Mouse (Mus musculus) heart, adult 9 months (tissue): ENCODE measurements around the gene Cox17.

Source experiments
- DNase-seq, 2 experiments: peaks; one replicate each; pipeline ENCODE4 v3.0.0; 2022; ENCODE audit warnings: low spot score in 2 of 2

The Cox17 gene

DNA sequence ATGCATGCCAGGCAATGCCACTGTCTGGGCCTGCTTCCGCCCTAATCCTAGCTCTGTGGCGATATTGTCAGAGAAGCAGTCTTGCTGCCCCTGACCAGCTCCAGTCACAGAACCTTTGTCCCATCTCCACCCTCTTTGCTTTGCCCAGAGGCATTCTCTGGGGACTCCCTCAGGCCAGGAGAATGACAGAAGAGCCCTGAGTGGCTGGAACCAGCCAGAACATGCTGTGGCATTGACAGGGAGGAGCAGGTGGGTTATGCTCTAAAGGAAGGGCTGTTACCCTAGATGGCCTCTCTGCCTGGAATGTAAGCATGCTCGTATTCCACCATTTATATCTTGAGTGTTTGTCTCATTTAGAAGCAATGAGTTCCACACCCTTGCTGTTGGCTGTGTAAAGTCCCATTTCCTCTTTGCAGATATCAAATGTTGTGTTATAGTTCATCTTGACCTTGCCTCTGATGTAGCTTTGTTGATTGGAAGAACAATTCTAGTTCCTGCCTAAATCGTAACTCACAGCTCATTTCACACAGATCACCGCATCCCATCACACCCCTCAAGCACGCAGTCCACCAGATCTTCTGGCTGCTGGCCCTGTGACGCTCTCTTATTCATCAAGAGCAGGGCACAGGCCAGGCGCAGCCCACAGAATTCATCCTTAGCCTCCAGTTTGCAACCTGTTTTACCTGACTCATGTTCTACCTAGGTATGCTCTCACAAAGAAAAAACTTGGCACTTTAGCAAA, 24.0 kb downstream of the Cox17 start:
- DNase-seq: peak; percentile 52 to 55

DNA sequence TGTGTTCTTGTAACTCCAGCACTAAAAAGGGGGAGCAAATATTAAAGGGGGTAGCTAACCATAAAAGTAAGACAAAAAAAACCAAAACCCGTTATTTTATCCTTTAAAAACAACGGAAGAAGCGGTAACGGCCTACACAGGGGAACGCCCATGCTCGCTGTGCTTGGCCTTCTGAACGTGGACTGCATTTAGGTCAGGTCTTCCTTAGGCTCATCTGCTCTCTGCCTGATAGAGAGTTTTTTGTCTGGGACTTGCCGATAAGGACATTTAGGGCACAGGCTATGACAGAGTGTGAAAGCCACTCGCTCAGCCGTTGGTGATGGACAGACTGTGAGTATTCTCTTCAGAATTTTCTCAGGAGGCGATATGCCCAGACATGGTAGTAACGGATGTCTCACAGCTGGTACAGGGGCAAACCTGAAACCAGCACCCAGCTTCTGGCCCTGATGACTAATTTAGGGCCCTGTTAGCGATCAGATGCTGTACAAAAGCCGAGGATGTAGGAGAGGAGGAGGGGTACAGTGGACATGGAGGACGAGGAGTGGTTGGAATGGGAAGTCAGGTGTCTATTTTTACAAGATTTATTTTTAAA, 25.0 kb downstream of the Cox17 start:
- no peak for DNase-seq

DNA sequence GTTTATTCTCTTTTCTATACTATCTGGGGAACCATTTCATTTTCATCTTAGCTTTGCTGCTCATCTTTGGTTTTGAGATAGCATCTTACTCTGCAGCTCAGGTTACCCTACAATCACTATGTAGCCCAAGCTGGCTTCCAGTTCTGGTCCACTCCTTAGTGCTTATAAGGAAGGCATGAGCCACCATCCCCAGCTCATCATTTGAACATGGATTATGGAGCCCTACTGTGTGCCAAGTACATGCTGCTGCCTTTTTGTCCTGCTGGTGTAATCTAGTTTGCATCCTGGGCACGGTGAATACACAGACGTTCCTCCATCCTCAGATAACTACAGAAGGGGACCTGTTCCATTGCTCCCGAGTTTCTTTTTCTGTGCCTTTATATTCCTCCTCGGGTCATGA, 26.1 kb downstream of the Cox17 start:
- no peak for DNase-seq

DNA sequence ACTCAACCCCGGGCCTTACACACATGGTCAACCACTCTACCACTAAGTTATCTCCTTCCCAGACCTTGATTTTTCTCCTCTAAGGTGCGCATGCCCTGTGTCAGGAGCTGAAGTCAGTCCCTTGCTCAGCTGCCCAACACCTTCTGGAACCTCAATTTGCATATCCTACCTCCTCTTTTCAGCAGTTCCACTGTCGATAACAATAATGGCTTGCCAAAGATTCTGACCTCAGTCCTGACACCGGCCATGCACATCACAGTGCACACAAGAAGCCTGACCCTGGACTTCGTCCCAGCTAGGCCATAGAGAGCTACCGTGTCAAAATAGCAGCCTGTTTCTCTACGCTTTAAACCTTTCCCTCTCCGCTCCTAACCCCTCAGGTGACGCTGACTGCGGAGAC, 26.6 kb downstream of the Cox17 start:
- peak; percentile 46 to 58 for DNase-seq

DNA sequence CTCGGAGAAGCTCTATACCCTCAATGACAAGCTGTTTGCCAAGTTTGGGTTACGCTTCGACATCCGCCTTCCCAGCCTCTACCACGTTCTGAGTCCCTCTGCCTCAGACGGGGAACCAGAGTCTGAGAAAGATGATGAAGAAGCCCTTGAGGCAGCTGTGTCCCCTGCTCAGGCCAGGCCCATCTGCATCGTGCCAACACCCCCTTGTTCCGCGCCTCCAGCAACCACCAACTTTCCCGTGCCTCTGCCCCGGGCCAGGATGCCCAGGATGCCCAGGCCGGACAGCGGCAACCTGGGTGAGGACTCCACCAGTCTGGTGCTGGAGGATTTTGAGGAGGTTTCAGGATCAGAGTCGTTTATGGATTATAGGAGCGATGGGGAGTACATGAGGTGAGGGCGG, 27.1 kb downstream of the Cox17 start:
- no peak for DNase-seq

DNA sequence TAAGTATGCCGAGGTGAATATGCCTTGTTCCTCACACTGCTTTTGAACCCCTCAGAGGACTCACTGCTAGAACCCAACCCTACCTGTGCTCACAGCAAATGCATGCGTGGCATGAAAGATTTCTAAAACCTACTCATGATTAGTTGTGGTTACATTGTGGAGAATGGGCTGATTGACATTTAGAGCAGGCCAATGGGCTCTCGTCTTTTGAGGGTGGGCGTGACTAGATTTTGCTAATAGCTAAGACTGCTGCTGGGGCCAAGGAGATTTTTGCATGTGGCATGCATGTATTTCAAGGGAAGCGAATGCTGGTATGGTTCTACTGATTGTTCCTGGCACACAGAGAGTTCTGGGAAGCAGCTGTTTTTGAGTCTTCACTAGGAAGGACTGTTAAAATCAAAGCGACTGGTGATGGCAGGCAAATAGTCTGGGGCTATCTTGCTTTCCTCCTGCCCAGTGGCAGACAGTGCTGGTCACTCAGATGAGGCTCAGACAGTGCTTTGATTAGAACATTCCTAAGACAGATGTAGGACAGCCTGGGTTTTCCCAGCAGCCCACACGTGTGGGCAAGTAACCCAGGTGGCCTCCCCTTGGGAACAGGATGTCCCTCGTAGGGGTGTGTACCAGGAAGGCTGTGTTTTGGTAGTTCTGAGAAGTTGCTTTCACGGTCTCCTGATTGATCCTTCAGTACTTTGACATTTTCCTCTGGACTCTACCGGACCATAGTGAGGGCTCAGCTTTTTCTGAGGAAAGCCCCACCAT, 27.8 kb downstream of the Cox17 start:
- no peak for DNase-seq

DNA sequence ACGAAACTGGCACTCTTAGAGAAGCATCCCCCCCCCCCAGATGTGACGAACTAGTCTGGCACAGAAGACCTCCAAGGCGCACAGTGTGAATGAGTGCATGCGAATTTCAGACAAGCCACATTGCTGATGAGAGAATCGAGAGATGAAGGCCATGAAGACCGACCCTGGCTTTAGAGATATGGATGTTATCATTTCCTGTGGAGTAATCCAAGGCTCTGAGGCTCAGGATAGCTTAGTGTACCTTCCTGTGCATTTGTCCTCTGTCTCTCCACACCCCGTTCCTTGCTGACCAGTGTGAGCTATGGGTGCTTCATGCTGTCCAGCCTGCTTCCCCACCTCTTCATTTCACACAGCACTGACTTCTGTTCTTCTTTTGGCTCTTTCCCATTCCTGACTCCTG, 28.4 kb downstream of the Cox17 start:
- no peak for DNase-seq

DNA sequence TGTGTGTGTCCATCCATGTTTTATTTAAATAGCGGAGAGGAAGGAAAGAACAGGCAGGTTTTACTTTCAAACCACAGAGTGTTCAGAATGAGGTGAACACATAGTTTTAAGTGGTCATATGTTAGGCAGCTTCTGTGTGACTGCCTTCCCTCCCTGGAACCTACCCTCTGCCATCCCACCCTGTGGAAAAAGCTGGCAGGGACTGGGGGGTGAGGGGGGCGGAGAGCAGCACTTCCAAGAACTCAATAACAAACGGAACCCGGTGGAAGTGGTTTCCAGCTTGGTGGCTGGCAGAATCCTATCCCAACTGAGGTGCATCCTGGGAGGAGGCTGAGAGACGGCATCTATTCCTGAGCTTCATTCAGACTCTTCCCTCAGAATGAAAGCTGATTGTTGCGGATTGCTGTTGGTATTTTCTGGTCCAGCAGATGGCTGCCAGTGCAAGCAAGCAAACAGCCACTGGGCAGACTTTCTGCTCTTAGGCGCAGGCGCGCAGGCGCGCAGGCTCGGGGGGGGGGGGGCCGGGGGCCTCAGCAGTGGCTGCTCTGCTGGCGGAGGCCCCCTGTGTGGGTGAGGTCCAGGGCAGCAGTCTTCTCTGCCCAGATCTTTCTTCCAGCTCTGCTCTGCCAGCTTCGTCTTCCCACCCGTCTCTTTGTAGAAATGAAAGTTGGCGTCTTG, 29.5 kb downstream of the Cox17 start:
- DNase-seq: no peak

DNA sequence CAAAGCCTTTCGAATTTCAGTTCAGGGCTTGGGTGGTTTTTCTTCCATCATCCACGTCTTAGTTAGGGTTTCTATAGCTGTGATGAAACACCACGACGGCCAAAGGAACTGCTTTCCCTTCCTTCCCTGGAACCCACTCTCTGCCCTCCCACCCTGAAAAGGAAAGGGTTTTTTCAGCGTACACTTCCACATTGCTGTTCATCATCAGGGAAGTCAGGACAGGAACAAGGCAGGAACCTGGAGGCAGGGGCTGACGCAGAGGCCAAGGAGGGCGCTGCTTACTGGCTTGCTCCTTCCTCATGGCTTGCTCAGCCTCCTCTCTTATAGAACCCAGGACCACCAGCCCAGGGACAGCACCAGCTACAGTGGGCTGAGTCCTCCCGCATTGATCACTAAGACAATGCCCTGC, 30.1 kb downstream of the Cox17 start:
- no peak for DNase-seq

DNA sequence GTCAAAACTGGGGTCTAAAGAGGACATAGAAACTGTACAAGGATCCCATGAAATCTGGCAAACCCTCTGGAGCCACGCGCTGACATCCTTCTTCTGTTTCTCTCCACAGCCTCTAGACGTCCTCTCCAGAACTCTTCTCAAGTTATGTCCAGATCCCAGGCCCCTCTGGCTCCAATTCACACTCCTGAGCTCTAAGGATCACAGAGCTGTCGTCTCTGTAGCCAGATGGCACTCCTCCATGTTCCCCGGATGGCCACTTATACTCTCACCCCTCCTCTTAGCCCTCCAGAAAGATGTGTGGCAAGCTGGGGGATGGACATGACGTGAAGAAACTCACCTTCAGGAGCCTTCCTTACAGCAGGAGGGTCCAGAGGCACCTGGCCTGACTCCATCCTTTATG, 30.8 kb downstream of the Cox17 start:
- DNase-seq: no peak

DNA sequence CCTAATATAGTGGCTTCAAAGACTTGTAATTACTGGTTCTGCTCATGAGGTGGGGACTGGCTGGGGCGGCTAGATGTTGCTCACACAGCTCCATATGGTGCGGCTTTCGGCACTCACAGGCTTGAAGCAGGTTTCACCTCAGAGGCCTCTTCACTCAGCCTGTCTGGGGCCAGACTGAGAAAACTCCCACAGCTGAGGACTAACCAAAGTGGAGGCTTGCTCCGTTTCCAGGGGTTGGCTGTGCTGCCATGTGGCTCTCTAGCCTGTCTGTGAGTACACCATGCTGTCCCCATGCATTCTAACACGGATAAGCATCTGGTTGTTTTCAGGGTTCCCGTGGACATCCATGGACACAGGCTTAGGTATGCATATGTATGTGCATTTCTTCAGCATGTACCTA, 31.8 kb downstream of the Cox17 start:
- DNase-seq: no peak

DNA sequence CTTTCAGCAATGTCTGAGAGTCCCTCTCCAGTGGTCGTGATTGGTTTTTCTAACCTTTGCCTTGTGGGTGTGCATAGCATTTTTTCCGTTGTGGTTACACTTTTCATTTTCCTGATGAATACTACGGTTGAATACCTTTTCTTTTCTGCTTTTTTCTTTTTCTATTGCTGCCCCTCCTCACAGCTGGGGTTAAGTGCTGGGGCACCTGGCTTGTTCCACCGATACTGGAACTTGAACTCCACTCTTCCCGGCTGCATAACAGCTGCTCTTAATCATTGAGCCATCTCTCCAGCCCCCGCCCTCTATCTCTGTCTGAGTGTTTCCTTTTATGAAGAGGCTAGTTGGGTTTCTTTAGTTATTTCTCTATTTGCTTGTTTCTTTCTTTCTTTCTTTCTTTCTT, 32.3 kb downstream of the Cox17 start:
- no peak for DNase-seq

DNA sequence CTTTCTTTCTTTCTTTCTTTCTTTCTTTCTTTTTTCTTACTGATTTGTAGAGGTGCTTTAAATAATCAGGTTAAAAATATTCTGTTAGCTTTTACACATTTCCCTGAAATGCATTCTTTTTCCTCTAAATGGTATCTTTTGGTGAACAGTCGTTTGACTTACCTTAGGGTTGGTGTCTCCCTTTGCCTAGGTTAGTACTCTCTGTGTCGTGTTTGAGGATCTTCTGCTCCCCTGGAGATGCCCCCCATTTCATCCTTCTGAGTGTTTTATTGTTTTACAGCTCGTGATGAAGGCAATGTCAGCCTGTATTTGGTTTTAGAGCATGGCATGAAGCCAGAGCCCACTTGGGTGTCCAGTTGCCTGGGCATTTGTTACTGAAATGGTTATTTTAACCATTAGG, 32.7 kb downstream of the Cox17 start:
- DNase-seq: no peak

DNA sequence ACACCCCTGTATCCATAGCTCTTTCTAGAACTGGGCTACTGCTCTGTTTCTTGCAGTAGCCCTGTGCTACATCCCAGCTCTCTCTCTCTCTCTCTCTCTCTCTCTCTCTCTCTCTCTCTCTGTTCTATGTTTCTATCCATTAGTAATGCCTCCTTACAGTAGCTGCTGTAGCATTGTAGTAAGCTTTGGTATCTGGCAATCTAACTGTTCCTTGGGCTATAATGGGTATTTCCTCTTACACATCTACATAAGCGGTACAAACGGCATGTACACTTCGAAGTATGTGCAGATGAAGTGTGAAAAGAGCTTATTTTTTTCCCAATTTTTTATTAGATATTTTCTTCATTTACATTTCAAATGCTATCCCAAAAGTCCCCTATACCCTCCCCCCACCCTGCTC, 33.1 kb downstream of the Cox17 start:
- no peak for DNase-seq

DNA sequence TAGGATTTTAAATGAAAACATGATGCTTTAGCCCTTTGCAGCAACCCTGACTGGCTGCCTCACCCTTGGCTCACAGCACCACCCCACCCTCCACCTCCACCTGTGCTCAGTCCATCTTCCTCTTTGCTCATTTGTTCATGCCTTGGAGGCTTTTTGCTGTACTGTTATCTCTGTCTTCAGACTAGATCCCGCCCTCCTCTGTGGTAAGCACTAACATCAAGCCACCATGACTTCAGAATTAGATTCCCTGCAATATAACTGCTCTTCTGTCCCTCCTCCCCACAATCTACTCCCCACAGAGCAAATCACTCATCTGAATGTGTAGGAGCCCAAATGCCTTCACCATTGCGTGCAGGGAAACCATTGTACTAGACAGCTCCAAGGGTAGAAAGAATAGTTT, 36.9 kb downstream of the Cox17 start:
- no peak for DNase-seq

DNA sequence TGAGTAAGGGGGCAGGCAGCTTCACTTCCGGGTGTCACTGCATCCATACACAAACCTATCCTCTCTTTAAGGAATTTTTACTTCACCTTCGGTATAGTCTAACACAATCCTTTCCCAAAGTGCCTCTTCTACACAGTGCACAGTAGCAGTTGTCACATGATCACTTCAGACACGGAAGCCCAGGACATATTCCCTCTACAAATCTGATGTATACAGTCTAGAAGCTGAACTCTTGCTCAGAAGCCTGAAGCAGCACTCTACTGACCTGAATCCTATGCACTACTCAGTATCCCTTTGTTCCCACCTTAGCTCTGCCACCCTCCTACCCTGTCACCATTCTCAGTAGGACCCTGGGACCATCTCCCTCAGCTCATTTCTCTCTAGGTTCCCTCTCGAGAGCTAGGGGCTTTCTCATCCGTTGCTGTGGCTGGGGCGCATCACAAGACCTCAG, 38.4 kb downstream of the Cox17 start:
- no peak for DNase-seq

DNA sequence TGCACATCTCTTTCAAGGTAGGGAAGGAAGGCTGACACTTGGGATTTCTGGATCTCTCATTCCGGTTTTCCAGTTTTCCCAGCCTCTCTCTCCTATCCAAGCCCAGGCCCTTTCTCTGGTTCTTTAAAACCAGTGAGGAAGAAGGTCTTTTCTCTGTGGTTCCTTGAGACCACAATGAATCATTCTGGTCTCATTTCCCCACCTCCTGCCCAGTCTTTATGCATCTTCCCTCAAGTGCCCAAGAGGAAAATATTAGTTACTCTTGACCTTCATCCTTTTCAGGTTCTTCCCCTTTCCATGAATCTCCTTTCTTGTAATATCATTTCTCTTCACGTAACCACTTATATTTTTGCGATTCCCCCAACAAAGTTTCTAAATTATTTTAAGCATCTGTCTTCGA, 38.9 kb downstream of the Cox17 start:
- DNase-seq: no peak

DNA sequence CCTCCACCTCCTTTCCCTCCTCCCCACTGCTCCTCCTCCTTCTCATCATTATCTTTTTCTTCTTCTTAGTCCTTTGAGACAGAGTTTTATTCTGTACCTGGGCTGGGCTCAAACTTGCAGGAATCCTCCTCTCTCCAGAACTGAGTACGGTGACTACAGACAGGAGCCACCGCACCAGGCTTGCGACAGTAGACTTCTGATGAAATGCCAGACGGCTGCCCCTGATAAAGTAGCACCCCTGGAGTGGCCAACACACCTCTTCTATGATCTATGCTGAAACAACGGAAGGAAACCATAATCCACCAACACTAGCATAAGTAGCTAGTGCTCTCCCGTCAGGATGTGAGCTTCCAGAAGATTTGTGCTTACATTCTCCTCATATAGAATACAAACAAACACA, 40.6 kb downstream of the Cox17 start:
- DNase-seq: no peak

DNA sequence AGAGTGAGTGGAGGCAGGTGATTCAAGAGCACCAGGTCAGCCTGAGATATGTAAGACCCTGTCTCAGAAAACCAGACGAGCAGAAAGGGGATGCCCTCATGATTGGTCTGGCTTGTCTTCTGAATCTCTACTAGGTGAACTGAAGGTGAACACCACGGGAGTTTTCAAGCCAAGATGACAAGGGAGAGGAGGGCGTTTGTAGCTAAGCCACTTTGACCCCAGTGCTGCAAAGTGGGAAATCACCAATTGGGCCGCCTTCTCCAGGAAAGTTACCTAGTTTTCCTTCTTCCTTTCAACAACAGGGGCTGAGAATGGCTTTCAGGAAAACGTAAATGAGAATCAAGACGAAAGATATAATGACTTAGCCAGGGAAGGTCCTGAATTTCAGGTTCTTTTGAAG, 42.0 kb downstream of the Cox17 start:
- DNase-seq: no peak

DNA sequence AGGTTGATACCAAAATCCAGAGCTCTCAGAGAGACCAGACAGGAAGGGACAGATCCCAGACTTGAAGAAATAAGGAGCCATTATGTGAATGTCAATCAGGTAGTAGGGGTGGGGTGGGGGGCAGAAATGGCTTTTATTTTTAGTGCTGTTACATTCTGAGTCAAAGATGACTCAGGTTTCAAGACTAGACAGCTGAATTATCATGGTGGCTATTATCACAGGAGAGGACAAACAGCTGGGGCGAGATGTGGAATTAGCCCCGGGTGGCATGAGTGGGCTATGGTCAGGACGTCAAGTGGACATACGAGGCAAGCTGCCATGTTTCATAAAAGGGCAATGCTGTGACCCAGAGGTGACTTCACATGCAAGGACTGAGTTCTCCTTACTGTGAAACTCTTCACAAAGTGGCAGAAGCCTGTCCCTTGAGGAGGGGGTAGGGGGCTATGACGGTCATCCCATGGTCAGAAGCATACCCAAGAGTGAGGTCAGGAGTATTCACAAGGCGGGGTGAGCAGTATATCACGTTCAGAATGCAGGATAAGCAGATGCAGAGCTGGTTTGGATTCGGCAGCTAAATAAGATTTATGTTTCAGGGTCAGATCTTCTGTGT, 42.6 kb downstream of the Cox17 start:
- no peak for DNase-seq

DNA sequence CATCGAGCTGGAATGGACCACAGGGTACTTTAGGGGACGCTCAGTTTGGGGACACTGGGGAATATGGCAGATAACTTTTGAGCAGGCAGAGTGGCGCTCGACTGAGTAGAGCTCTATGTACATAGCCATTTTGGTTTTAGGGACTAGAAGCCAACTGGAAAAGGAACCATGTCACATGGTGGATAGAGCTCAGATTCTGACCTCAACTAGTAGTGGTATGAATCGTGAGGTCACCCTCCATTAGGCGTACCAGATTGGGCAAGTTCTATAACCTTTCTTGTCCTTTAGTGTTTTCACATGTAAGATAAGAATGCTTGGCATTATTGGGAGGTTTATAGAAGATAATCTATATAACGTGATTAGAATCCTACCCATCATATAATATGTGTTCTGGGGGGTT, 43.5 kb downstream of the Cox17 start:
- DNase-seq: no peak
